Mouse (Mus musculus) layer of hippocampus, adult 8-10 months (tissue): ENCODE measurements around the gene Smoc2. TPM values are rescaled to one million over a fixed set of nuclear protein-coding genes. Genes with fewer than 3 reads are reported as not detected.

Source experiments
- DNase-seq, 2 experiments: peaks; one replicate each; pipeline ENCODE4 v3.0.0; 2022; ENCODE audit warnings: low spot score in 2 of 2
- total RNA-seq, 4 experiments: library from RNA; stranded (reverse); gene quantifications; 2 replicates each; pipeline ENCODE4 v1.2.4; 2022

The Smoc2 gene
- total RNA-seq, 4 experiments from 2014 or later, result 21.5 to 34.3 (median 27.0) TPM

DNA sequence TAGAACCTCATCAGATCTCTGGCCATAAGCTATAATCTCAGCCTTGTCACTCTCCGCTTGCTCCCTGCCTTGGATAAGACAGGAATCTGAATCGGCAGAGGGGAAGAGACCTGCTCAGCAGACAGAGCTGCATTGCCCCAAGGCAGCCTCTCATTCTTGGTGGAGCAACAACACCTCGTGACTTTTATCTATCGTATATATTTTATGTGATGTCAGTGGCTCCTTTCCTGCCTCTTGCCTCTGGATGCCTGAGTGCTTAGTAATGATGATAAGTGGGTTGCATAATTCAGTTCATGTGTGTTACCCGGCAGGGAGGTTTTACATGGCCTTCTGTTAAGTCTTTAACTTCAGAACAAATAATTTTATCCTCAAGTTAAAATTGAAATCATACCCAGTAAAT lies 128.6 kb downstream of the Smoc2 start:
- no peak for DNase-seq

GRCm38 (mm10) chr17:14412460-14412859 lies 133.2 kb downstream of the Smoc2 start:
- DNase-seq, result no peak

GRCm38 (mm10) chr17:14414511-14414910 lies 135.2 kb downstream of the Smoc2 start:
- no peak for DNase-seq

GRCm38 (mm10) chr17:14420460-14421046 lies 141.2 kb downstream of the Smoc2 start:
- DNase-seq, result peak in 1 of 2 experiments; percentile 8

- DNase-seq, result no peak
Measured at GRCm38 (mm10) chr17:14426481-14426880, 147.2 kb downstream of the Smoc2 start.

DNA sequence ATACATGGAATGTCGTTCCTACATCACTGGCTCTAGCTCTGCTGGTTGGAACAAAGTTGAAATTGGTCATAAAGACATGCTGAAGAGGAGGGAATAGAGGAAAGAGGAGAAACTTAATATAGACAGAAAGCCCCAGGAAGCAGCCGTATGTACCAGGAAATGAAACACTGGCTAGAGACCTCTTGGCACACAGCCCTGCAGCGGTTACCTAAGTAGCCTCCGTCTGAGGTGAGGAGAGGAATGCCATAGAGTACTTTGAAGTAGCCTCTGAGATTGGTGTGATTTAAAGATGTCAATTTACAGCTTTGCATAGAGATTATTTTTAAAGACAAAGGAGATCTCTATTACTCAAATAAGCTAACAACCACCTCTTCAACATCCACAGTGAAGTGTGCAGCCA lies 155.4 kb downstream of the Smoc2 start:
- no peak for DNase-seq

DNA sequence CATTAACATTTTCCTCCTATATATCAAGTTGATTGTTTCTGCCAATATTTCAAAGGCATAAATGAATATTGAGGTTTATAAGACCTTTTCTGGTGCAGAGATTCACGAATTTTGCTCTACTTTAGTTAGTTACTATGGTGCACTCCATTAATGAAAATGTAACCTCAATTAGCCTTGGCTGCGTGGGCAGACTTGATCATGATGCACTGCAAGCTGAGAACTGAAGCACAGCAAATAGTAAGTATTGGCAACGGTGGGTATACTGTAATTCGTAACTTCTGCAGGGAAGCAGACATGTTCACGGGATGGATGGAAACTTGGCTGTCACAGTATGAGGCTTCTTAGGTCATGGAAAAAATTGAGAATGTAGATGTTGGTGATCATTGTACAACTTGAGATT lies 166.3 kb downstream of the Smoc2 start:
- peak; percentile 7 to 19 for DNase-seq

DNA sequence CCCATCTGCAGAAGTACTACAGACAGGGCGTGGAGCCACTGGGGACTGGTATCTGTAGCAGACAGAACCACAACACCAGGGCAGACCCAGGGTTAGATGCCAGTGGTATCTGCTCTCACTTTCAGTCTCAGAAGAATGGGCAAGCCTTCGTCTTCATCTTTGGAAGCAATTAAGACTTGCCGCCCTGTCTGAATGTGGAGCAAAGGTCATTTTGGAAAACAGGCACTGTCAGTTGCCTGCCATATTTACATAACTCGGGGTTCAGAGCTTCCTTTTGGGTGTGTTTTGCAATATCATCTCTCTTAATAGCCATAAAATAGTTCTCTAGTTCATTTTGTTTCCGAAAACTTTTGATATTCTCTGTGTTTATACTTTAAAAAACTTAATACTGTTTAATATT lies 168.0 kb downstream of the Smoc2 start:
- no peak for DNase-seq

Other genes with a start within 250 kb of the Smoc2 start
- gene Gm7358, start 220.0 kb upstream of the Smoc2 start, total RNA-seq, result not detected
- 10 to 100 TPM; 22.7 to 26.5 (median 24.3) TPM for gene Dact2, start 75.2 kb upstream of the Smoc2 start, total RNA-seq